Mouse (Mus musculus): ENCODE results near the gene Myh1. TPM values are rescaled to one million over a fixed set of nuclear protein-coding genes. Genes with fewer than 3 reads are reported as not detected.
A peak's percentile ranks its signal among the peaks of the same experiment; 100 is the strongest.

Myh1 gene
- 1,000 to 10,000 TPM; 3,929 to 5,903 TPM for total RNA-seq (2021)
- long read RNA-seq, experiment 1, full-length matches to known transcripts, result 344 of 1,207 reads
- long read RNA-seq, experiment 1, partial matches to known transcripts, result 745 of 1,207 reads
- long read RNA-seq, experiment 1, other reads (novel, unspliced or antisense), result 118 of 1,207 reads
- long read RNA-seq, experiment 2, full-length matches to known transcripts, result 1,087 of 2,339 reads
- long read RNA-seq, experiment 2, partial matches to known transcripts, result 1,128 of 2,339 reads
- long read RNA-seq, experiment 2, other reads (novel, unspliced or antisense), result 124 of 2,339 reads

DNA sequence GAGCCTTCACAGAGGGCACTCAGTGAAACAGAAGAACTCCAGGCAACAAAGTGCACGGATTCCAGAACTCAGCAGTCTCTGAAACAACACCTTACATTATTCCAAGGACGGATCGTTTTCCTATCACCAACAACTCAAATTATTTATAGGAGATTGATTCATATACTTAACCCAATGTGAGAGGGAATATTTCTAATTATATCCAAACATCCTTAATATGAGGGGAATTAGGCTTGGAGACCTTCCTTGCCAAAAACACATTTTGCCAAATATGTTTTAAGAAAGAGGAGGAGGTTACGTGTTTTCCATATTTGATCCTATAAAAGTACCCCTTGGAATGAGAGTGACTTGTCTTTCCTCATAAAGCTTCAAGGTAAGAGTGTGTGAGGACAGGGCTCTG is at the start of gene Myh1:
TSS of gene Myh1 (plus strand) at position 301 of the 400 bp plus-strand sequence.
- DNase-seq, result no peak

DNA sequence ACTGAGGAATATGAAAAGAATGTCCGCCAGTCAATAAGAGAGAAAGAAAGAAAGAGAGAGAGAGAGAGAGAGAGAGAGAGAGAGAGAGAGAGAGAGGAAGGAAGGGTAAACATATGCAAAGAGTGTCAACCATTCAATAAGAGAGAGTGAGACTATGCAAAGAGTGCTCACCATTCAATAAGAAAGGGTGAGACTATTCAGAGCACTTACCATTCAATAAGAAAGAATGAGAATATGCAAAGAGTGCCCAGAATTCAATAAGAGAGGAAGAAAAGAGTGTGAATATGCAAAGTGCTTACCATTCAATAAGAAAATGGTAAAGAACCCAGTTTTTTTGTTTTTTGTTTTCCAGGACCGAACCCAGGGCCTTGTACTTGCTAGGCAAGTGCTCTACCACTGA is 49.6 kb upstream of the Myh1 start:
- DNase-seq, result no peak

- no peak for DNase-seq
These were observed 48.7 kb upstream of the Myh1 start for GRCm38 (mm10) chr11:67151159-67151558.

DNA sequence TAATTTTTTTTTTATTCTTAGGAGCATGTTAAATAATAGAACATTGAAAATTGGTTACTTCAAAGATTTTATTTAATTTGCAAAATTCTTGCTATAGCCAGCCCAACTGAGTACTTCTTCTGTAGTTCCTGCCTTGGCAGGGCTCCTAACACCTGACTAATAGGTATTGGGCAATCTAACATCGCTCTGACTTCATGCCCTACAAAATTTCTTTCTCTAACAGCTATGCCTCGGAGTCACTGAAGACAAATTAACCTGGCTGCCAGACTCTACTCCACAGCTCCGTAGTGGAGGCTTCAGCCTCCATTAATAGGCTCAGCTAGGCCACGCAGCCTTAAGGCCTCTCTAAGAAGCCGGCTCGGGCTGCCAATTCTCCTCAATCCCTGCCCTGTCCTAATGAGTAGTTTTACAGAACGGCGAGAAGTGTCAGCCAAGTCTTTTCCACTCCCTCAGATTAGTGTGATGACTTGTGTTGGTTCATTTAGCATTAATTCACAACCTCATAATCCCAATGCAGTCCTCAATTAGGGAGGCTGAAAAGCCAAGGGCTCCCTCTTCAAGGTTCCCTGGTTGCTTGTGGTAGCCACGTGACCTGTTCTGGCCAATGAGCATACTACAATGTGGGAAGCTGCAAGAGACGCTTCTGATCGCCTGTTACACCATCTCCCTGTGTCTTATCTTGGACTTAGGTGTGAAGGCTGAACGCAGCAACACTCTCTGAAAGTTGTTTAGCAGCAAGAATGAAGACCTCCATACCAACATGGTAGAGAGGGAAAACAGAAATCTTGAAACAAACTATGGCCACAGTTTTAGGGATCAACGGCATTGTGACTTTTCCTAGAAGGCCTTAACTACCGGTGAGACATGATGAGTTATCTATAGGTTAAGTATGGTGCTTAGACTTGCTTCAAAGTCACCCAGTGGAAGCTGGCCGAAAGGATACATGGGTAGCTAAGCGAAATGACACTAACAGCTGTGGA is 47.9 kb upstream of the Myh1 start:
- DNase-seq, result no peak

GRCm38 (mm10) chr11:67153123-67153522 is 46.7 kb upstream of the Myh1 start:
- peak; percentile 67 for DNase-seq

GRCm38 (mm10) chr11:67153843-67154242 is 46.0 kb upstream of the Myh1 start:
- DNase-seq, result no peak

DNA sequence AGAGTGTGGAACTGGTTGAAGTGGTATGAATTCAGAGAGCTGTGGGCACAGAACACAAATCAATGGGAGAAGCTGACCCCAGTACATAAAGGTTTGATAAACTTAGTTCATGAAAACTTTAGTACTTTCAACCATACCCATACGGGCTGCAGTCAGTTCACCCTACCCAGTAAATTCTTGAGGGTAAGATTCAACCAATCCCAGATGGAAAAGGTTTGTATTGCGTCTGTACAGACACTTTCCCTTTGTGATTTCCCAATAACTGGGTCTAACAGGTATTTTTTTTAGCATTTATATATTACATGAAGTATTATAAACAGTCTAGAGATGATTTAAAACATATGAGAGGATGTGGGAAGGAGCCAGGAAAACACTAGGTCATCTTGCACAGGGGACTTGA is 44.2 kb upstream of the Myh1 start:
- DNase-seq, result no peak

GRCm38 (mm10) chr11:67160131-67160530 is 39.7 kb upstream of the Myh1 start:
- DNase-seq, result no peak

- no peak for DNase-seq
These were observed 36.2 kb upstream of the Myh1 start for GRCm38 (mm10) chr11:67163701-67164100.

GRCm38 (mm10) chr11:67164851-67165250 is 35.0 kb upstream of the Myh1 start:
- no peak for DNase-seq

- DNase-seq, result no peak
These were observed 30.6 kb upstream of the Myh1 start for GRCm38 (mm10) chr11:67169301-67169700.

DNA sequence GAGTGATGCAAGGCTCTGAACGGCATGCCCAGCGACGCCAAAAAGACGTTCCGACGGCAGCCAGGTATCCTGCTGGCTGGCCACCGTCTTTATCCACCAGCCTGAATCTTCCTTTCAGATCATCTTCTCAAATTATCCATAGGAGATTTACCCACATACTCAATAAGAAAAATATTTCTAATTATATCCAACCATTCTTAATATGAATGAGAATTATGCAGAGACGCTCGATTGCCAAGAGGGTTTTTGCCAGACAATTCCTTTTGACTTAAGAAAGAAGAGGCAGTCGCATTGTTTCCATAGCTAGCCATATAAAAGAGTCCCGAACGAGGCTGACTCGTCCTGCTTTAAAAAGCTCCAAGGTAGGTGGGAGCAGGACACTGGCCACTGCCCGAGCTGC is 29.1 kb upstream of the Myh1 start, which contains the start of gene Myh2:
TSS of gene Myh2 (plus strand) at position 301 of the 400 bp plus-strand sequence.
- no peak for DNase-seq

DNA sequence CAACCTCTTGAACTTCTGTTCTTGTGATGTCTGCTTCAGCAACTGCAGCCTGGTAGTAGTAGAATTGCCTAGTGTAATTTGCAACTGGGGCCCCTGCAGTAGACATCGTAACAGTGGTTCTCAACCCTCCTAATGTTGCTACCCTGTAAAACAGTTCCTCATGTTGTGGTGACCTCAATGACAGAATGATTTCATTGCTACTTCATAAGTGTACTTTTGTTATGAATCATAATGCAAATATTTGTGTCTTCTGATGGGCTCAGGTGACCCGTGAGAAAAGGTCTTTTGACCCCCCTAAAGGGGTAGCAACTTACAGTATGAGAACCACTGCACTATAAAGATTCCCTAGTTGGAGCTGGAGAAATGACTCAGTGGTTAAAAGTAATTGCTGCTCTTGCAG is 27.4 kb upstream of the Myh1 start:
- DNase-seq, result no peak

- no peak for DNase-seq
These were observed 23.5 kb upstream of the Myh1 start for GRCm38 (mm10) chr11:67176376-67176775.

- no peak for DNase-seq
These were observed 9.5 kb upstream of the Myh1 start for GRCm38 (mm10) chr11:67190316-67190715.

GRCm38 (mm10) chr11:67190814-67191213 is 9.0 kb upstream of the Myh1 start:
- no peak for DNase-seq

DNA sequence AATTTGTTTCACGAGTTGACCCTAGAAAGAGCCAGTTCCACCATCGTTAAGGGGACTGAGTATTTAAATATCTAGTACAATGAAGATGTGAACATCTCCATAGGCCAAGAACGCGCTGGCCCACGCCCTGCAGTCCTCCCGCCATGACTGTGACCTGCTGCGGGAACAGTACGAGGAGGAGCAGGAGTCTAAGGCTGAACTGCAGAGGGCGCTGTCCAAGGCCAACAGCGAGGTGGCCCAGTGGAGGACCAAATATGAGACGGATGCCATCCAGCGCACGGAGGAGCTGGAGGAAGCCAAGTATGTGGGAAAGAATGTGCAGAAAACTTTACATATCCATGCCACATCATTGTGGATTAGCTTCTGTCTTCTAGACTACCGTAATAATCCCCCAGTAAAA is 8.4 kb upstream of the Myh1 start:
- no peak for DNase-seq

DNA sequence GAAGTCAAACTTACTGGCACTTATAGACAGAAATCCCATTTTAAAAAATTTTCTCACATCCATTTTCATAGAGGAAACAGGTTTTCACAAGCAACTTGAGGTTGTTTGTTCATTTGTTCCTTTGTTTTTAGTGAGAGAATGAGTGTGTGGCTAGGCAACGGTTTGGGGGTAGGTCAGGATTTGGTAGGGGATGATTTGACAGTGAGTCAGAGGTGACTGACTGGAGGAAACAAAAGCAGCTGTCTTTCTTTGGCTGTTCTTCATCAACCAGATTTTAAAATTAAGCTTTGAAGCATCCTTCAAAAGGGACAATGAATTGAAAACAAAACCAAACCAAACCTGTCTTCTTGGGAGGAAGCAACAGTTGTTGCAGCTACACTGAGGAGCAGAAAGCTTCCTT is 531 bp upstream of the Myh1 start:
- DNase-seq, result no peak

DNA sequence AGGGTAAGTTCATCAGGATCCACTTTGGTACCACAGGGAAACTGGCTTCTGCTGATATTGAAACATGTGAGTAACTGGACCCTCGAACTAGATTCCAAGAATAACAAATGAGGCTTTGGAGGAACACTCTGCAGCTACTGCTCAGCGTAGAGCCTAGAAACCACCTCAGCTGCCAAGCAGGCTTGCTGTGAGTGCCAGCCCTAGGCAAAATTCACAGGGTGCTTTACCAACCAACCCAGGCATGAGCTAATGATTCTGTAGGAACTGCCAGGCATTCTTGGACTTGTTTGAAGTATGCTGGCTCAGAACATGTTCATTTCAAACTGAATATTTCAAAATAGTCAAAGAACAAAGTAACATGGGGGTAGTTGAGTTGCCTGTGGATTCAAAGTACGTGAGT is 4.9 kb downstream of the Myh1 start:
- DNase-seq, result peak; percentile 33

DNA sequence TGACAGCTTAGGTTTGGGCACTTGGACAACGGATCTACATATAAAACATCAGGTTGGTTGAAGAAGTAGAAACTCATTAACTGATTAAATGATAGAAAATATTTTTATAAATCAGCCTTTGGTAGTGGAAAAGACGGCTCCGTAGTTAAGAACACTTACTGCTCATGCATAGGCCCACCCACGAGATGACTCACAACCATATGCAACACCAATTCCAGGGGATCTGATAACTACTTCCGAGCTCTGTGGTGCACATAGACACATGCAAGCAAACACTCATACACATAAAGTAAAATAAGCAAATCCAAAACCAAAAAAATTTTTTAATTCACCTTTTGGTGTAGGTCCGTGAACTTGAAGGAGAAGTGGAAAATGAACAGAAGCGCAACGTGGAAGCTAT is 22.0 kb downstream of the Myh1 start:
- no peak for DNase-seq

DNA sequence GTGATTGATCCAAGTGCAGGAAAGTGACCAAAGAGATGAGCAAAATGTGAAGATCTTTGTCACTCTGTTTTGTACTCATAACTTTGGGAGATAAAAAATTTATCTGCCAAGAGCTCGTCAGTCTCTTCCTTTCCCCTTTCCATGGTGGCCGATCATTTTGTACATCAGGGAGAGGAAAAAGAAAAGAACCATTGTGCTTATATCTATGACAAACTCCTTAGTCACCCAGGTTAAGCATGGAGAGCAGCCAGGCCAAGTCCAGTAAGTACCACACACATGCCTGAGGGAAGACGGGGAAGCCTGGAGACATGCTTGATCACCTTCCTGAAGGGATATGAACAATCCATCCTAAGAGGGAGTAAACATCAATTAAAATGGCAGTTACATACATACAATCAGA is 24.6 kb downstream of the Myh1 start:
- no peak for DNase-seq

GRCm38 (mm10) chr11:67228731-67229130 is 28.9 kb downstream of the Myh1 start:
- no peak for DNase-seq

- DNase-seq, result no peak
These were observed 29.3 kb downstream of the Myh1 start for GRCm38 (mm10) chr11:67229166-67229565.

Measured in gastrocnemius, postnatal 25 days (tissue).